Mouse (Mus musculus) CH12.LX (cell line): ENCODE results near the gene Tmem229b. TPM values are rescaled to one million over a fixed set of nuclear protein-coding genes. Genes with fewer than 3 reads are reported as not detected.

ENCODE experiments used
- DNase-seq: peaks from one replicate; pipeline ENCODE4 v3.0.0-alpha.2; 2013; ENCODE audit errors: extremely low read depth
- H3K27ac ChIP-seq: 2 replicates; pipeline ENCODE4 v1.5.1; 2012; ENCODE audit warnings: low read depth, mild to moderate bottlenecking, control low read depth, moderate library complexity; ENCODE audit not compliant: insufficient read depth
- H3K27me3 ChIP-seq: replicated peaks from 2 replicates; pipeline ENCODE3; 2012; ENCODE audit warnings: inconsistent platforms
- H3K36me3 ChIP-seq, 2 experiments: replicated peaks in 1 of 2; 2 replicates each; pipeline versions ENCODE3 to v1.6.1; 2012; ENCODE audit warnings: inconsistent platforms in 1 of 2, low read length in 1 of 2, mild to moderate bottlenecking in 1 of 2, mixed read lengths in 1 of 2, moderate library complexity in 1 of 2; ENCODE audit not compliant: control insufficient read depth in 1 of 2, insufficient read depth in 1 of 2
- H3K4me1 ChIP-seq, 2 experiments: 2 replicates each; pipeline ENCODE4 v1.6.1; 2012; ENCODE audit warnings: inconsistent platforms in 1 of 2, moderate library complexity in 1 of 2; ENCODE audit not compliant: insufficient read depth in 2 of 2, control insufficient read depth in 1 of 2
- H3K4me2 ChIP-seq: 2 replicates; pipeline ENCODE4 v1.6.1; 2012; ENCODE audit warnings: low read depth, mild to moderate bottlenecking, control low read depth; ENCODE audit not compliant: poor library complexity, insufficient read depth, severe bottlenecking
- H3K4me3 ChIP-seq, 3 experiments: fragments of 150-350 bp in 1 of 3; sonication (generic) in 1 of 3; replicated peaks in 1 of 3; 2 replicates each; pipeline versions ENCODE3 to v1.5.1; 2011 to 2012; ENCODE audit warnings: low read depth in 2 of 3, low read length in 2 of 3, mild to moderate bottlenecking in 2 of 3, moderate library complexity in 2 of 3, control low read depth in 1 of 3, improper control_type of control experiment in 1 of 3, inconsistent platforms in 1 of 3, mixed read lengths in 1 of 3; ENCODE audit not compliant: poor library complexity in 1 of 3
- H3K79me2 ChIP-seq: replicated peaks from 2 replicates; pipeline ENCODE4 v1.6.1; 2012; ENCODE audit warnings: mild to moderate bottlenecking, moderate library complexity; ENCODE audit not compliant: control insufficient read depth, poor library complexity, insufficient read depth, severe bottlenecking; ENCODE audit errors: extremely low read depth
- H3K9ac ChIP-seq: 2 replicates; pipeline ENCODE4 v1.6.1; 2012; ENCODE audit warnings: low read depth, mild to moderate bottlenecking, control low read depth, moderate library complexity; ENCODE audit not compliant: insufficient read depth
- H3K9me3 ChIP-seq: replicated peaks from 2 replicates; pipeline ENCODE3; 2012; ENCODE audit warnings: low read length, inconsistent platforms, mixed read lengths
- BHLHE40 ChIP-seq: IDR thresholded peaks from 2 replicates; pipeline ENCODE4 v1.6.1; 2011; ENCODE audit warnings: mild to moderate bottlenecking, low read depth, low read length, improper control_type of control experiment
- CHD1 ChIP-seq: IDR thresholded peaks from 2 replicates; pipeline ENCODE4 v1.6.1; 2012; ENCODE audit warnings: low read depth, low read length, improper control_type of control experiment, inconsistent platforms
- CHD2 ChIP-seq: IDR thresholded peaks from 2 replicates; pipeline ENCODE4 v1.6.1; 2011; ENCODE audit warnings: low read length, improper control_type of control experiment
- CTCF ChIP-seq, 2 experiments: IDR thresholded peaks in 1 of 2; conservative IDR thresholded peaks in 1 of 2; 2 replicates each; pipeline ENCODE4 v1.5.1; 2011 to 2012; ENCODE audit warnings: low read depth in 2 of 2, low read length in 2 of 2, improper control_type of control experiment in 1 of 2, inconsistent platforms in 1 of 2, mild to moderate bottlenecking in 1 of 2, moderate library complexity in 1 of 2
- ELF1 ChIP-seq: IDR thresholded peaks from 2 replicates; pipeline ENCODE4 v1.6.1; 2014; ENCODE audit warnings: low read depth, mild to moderate bottlenecking, inconsistent platforms, low read length, improper control_type of control experiment
- EP300 ChIP-seq: IDR thresholded peaks from 2 replicates; pipeline ENCODE4 v1.6.1; 2011; ENCODE audit warnings: low read length, improper control_type of control experiment
- HCFC1 ChIP-seq: IDR thresholded peaks from 2 replicates; pipeline ENCODE4 v1.6.1; 2012; ENCODE audit warnings: low read depth, mild to moderate bottlenecking, inconsistent platforms, low read length, improper control_type of control experiment
- IRF4 ChIP-seq: IDR thresholded peaks from 2 replicates; pipeline ENCODE4 v1.6.1; 2014; ENCODE audit warnings: low read depth, mild to moderate bottlenecking, inconsistent platforms, low read length, improper control_type of control experiment
- KAT2A ChIP-seq: IDR thresholded peaks from 2 replicates; pipeline ENCODE4 v1.6.1; 2012; ENCODE audit warnings: low read length, improper control_type of control experiment, inconsistent platforms; ENCODE audit not compliant: insufficient replicate concordance
- MAFK ChIP-seq: IDR thresholded peaks from 2 replicates; pipeline ENCODE4 v1.6.1; 2011; ENCODE audit warnings: low read length, improper control_type of control experiment; ENCODE audit not compliant: insufficient replicate concordance
- MAZ ChIP-seq: IDR thresholded peaks from 2 replicates; pipeline ENCODE4 v1.6.1; 2012; ENCODE audit warnings: low read depth, mild to moderate bottlenecking, inconsistent platforms, low read length, improper control_type of control experiment, moderate library complexity
- MEF2A ChIP-seq: IDR thresholded peaks from 2 replicates; pipeline ENCODE4 v1.6.1; 2014; ENCODE audit warnings: low read depth, mild to moderate bottlenecking, inconsistent platforms, low read length, improper control_type of control experiment, borderline replicate concordance
- MXI1 ChIP-seq: IDR thresholded peaks from 2 replicates; pipeline ENCODE4 v1.6.1; 2011; ENCODE audit warnings: mild to moderate bottlenecking, low read depth, low read length, improper control_type of control experiment
- NELFE ChIP-seq: IDR thresholded peaks from 2 replicates; pipeline ENCODE4 v1.6.1; 2011; ENCODE audit warnings: low read depth, low read length, improper control_type of control experiment
- POLR2A ChIP-seq: IDR thresholded peaks from 2 replicates; pipeline ENCODE4 v1.6.1; 2011; ENCODE audit warnings: low read depth, mild to moderate bottlenecking, improper control_type of control experiment, low read length
- POLR2AphosphoS2 ChIP-seq: IDR thresholded peaks from 2 replicates; pipeline ENCODE4 v1.6.1; 2011; ENCODE audit warnings: low read depth, low read length, improper control_type of control experiment
- RCOR1 ChIP-seq: conservative IDR thresholded peaks from 2 replicates; pipeline ENCODE4 v1.6.1; 2012; ENCODE audit warnings: low read depth, mild to moderate bottlenecking, inconsistent platforms, low read length, improper control_type of control experiment
- SMC3 ChIP-seq: IDR thresholded peaks from 2 replicates; pipeline ENCODE4 v1.6.1; 2011; ENCODE audit warnings: low read depth, low read length, improper control_type of control experiment
- UBTF ChIP-seq: IDR thresholded peaks from 2 replicates; pipeline ENCODE4 v1.6.1; 2012; ENCODE audit warnings: low read depth, mild to moderate bottlenecking, inconsistent platforms, low read length, improper control_type of control experiment, moderate library complexity
- USF1 ChIP-seq: IDR thresholded peaks from 2 replicates; pipeline ENCODE4 v1.6.1; 2014; ENCODE audit warnings: low read depth, mild to moderate bottlenecking, inconsistent platforms, low read length, improper control_type of control experiment
- USF2 ChIP-seq: conservative IDR thresholded peaks from 2 replicates; pipeline ENCODE4 v1.6.1; 2011; ENCODE audit warnings: low read depth, low read length, improper control_type of control experiment
- ZMIZ1 ChIP-seq: IDR thresholded peaks from 2 replicates; pipeline ENCODE4 v1.6.1; 2012; ENCODE audit warnings: low read depth, mild to moderate bottlenecking, inconsistent platforms, low read length, improper control_type of control experiment
- ZNF384 ChIP-seq: IDR thresholded peaks from 2 replicates; pipeline ENCODE4 v1.6.1; 2012; ENCODE audit warnings: low read depth, low read length, improper control_type of control experiment, inconsistent platforms
- dilution Hi-C: fragments of 300-500 bp; cut with MboI; formaldehyde crosslinking; loops from 2 replicates; pipeline ENCODE4 v1.14.3; 2020; ENCODE audit warnings: low sequenced_read_pairs; ENCODE audit not compliant: extremely low pct_unique_long_range_greater_than_20kb, extremely low pct_ligation_motif_present
- in situ Hi-C: fragments of 300-500 bp; cut with MboI; formaldehyde crosslinking; loops from 3 replicates; pipeline ENCODE4 v1.14.3; 2019; ENCODE audit warnings: low sequenced_read_pairs, low pct_ligation_motif_present, low pct_unique_long_range_greater_than_20kb, mixed read lengths
- polyA plus RNA-seq: library from polyadenylated mRNA; unstranded; fragments of >175 nt; gene quantifications from 2 replicates; pipeline ENCODE4 v1.2.1, GENCODE M21; 2012; ENCODE audit warnings: low read depth; ENCODE audit not compliant: insufficient read length
- total RNA-seq, 2 experiments: library from RNA; depleted of rRNA; stranded (reverse); fragments of 300-350 nt in 1 of 2; fragments of >200 nt in 1 of 2; gene quantifications; 2 replicates each; pipeline ENCODE4 v1.2.3; 2012 to 2014

Gene Tmem229b
- total and polyA plus RNA-seq, 3 experiments: 41.7 to 129 (median 66.5) TPM

GRCm38 (mm10) chr12:79006478-79007125 lies 825 bp downstream of the Tmem229b start:
- Histone ChIP-seq H3K4me2 (peak overlapping the region; percentile 63), H3K79me2 (no peaks in the 10 kb centered on the region)
- TF ChIP-seq CTCF (conservative IDR thresholded peaks at IDR 0.05 in 1 of 2, IDR thresholded peaks at IDR 0.05 in 1 of 2; ENCODE audit: low read depth in 2 of 2, low read length in 2 of 2) (peak in 1 of 2 experiments; percentile 56; a peak in 2 of 4 replicates), MXI1 (0 out of 2 replicates have a peak, but pooled peaks have one; percentile 14), POLR2AphosphoS2 (no peak), SMC3 (peak; percentile 37), IRF4 (peak; percentile 59; the same call in 1 of the 2 replicates), CHD2 (peak; percentile 61; the same call in 1 of the 2 replicates), NELFE (no peak)
- TF ChIP-seq, all 38 proteins: peak for 5
- no peaks in the 10 kb centered on the region for H3K36me3 ChIP-seq
- H3K27ac ChIP-seq: no peak overlapping the region
- peak overlapping the region; percentile 38 for H3K9ac ChIP-seq
- H3K4me1 ChIP-seq: peaks cover 0 to 19% of the 10 kb centered on the region in 2 experiments; a peak in 2 of 4 replicates
- dilution Hi-C loops: no loop called here
- no peaks in the 10 kb centered on the region for H3K9me3 ChIP-seq
- H3K27me3 ChIP-seq: peaks cover 3% of the 10 kb centered on the region
- in situ Hi-C loops: loop anchor here (5.0 kb wide), 1 partner anchor 84 kb away; no protein-coding TSS in a partner anchor
- peak; percentile 62 for DNase-seq
- peak overlapping the region; percentile 52 to 88 (median 84) for H3K4me3 ChIP-seq

GRCm38 (mm10) chr12:79006076-79006475 lies 1.4 kb downstream of the Tmem229b start:
- in situ Hi-C loops (loop anchor here (5.0 kb wide), 1 partner anchor 84 kb away; no protein-coding TSS in a partner anchor), dilution Hi-C loops (no loop called here)
- Histone ChIP-seq H3K9me3 (no peaks in the 10 kb centered on the region), H3K36me3 (no peaks in the 10 kb centered on the region), H3K9ac (no peak overlapping the region), H3K4me3 (peak overlapping the region; percentile 52 to 88 (median 84)), H3K4me2 (peak overlapping the region; percentile 63), H3K27ac (no peak overlapping the region), H3K4me1 (peaks cover 1 to 18% of the 10 kb centered on the region in 2 experiments; a peak in 2 of 4 replicates), H3K27me3 (peaks cover 3% of the 10 kb centered on the region), H3K79me2 (no peaks in the 10 kb centered on the region)
- no peak for TF ChIP-seq POLR2A
- TF ChIP-seq NELFE: no peak
- TF ChIP-seq RCOR1: no peak
- TF ChIP-seq MAFK: no peak
- no peak for TF ChIP-seq CTCF (conservative IDR thresholded peaks at IDR 0.05 in 1 of 2, IDR thresholded peaks at IDR 0.05 in 1 of 2; ENCODE audit: low read depth in 2 of 2, low read length in 2 of 2)
- TF ChIP-seq UBTF: no peak
- no peak for TF ChIP-seq ELF1
- DNase-seq: no peak

GRCm38 (mm10) chr12:79005456-79005855 lies 2.0 kb downstream of the Tmem229b start:
- Histone ChIP-seq H3K4me3 (no peak overlapping the region), H3K4me1 (peaks cover 2 to 19% of the 10 kb centered on the region in 2 experiments; a peak in 2 of 4 replicates), H3K79me2 (no peaks in the 10 kb centered on the region), H3K4me2 (no peak overlapping the region), H3K27me3 (peaks cover 3% of the 10 kb centered on the region), H3K9ac (no peak overlapping the region), H3K27ac (no peak overlapping the region), H3K9me3 (no peaks in the 10 kb centered on the region), H3K36me3 (no peaks in the 10 kb centered on the region)
- dilution Hi-C loops (no loop called here), in situ Hi-C loops (loop anchor here (5.0 kb wide), 1 partner anchor 83 kb away; no protein-coding TSS in a partner anchor)
- DNase-seq: no peak
- TF ChIP-seq MAFK (no peak), NELFE (no peak), KAT2A (no peak), ELF1 (no peak), USF1 (no peak), USF2 (no peak), CHD1 (no peak), MXI1 (no peak), POLR2A (no peak), EP300 (no peak), ZMIZ1 (no peak), HCFC1 (no peak), CHD2 (no peak), BHLHE40 (no peak), MEF2A (no peak), MAZ (no peak), ZNF384 (no peak)
